Mouse (Mus musculus) mammary gland, adult 2 months (tissue): ENCODE results near the gene Kcnf1. TPM values are rescaled to one million over a fixed set of nuclear protein-coding genes. Genes with fewer than 3 reads are reported as not detected.

Experiments
- polyA plus RNA-seq: library from polyadenylated mRNA; depleted of rRNA; stranded (reverse); fragments of >200 nt; gene quantifications from 2 replicates; pipeline ENCODE4 v1.2.3, GENCODE M21; 2012; ENCODE audit warnings: low replicate concordance; rRNA removed

Kcnf1 gene
- polyA plus RNA-seq, result 0.36 and 0.50 TPM in 2 replicates

GRCm38 (mm10) chr12:17176757-17177092 lies at the start of gene Kcnf1:
Kcnf1 (minus strand) TSS chr12:17176888.

Other genes with a start within 250 kb of the Kcnf1 start
- gene Pqlc3, start 176.5 kb downstream of the Kcnf1 start, polyA plus RNA-seq, result 82.7 and 108 TPM in 2 replicates
- 0.09 and 0.30 TPM in 2 replicates for gene 2410004P03Rik, start 165.2 kb downstream of the Kcnf1 start, polyA plus RNA-seq
- 31.8 and 41.3 TPM in 2 replicates for gene Pdia6, start 89.7 kb upstream of the Kcnf1 start, polyA plus RNA-seq
- 0.26 and 2.2 TPM in 2 replicates for gene Atp6v1c2, start 152.5 kb upstream of the Kcnf1 start, polyA plus RNA-seq
- 3.5 and 3.6 TPM in 2 replicates for gene Nol10, start 171.6 kb upstream of the Kcnf1 start, polyA plus RNA-seq